Mouse (Mus musculus): ENCODE measurements around the gene Ube2c. TPM values are rescaled to one million over a fixed set of nuclear protein-coding genes. Genes with fewer than 3 reads are reported as not detected.

Ube2c gene
- total and polyA plus RNA-seq, 2 experiments from 2014 or later: 18.1 to 38.5 TPM

- no peak overlapping the region for H3K9ac ChIP-seq (replicated peaks; ENCODE audit: low read length, poor library complexity, severe bottlenecking)
- peak overlapping the region; percentile 58 for H3K4me2 ChIP-seq (ENCODE audit: low read depth, low read length, poor library complexity, severe bottlenecking)
- no peaks in the 10 kb centered on the region for H3K9me3 ChIP-seq (ENCODE audit: low read length)
- ATAC-seq (ENCODE audit: low FRiP score): no peak
- DNase-seq (ENCODE audit: low spot score): no peak
- WGBS: 86% methylated on average over 4 of the region's 4 CpGs
- H3K27ac ChIP-seq (ENCODE audit: low read depth, low read length): no peak overlapping the region
- H3K27me3 ChIP-seq (ENCODE audit: insufficient read depth, low read length): no peaks in the 10 kb centered on the region
- H3K4me1 ChIP-seq (ENCODE audit: insufficient read depth, low read length): peaks cover 5% of the 10 kb centered on the region; the same call in 1 of the 2 replicates
- TF ChIP-seq CTCF (IDR thresholded peaks at IDR 0.05): no peak
- H3K4me3 ChIP-seq (ENCODE audit: low read depth, low read length): no peak overlapping the region
- peaks cover 36% of the 10 kb centered on the region for H3K36me3 ChIP-seq (ENCODE audit: insufficient read depth, low read length)
Measured at GRCm38 (mm10) chr2:164823969-164824368, 54.3 kb downstream of the Ube2c start.

GRCm38 (mm10) chr2:164825521-164825920 lies 55.8 kb downstream of the Ube2c start:
- WGBS: 98% methylated on average over 17 of the region's 17 CpGs
- no peak overlapping the region for H3K9ac ChIP-seq (replicated peaks; ENCODE audit: low read length, poor library complexity, severe bottlenecking)
- H3K4me1 ChIP-seq (ENCODE audit: insufficient read depth, low read length): peaks cover 5% of the 10 kb centered on the region; the same call in 1 of the 2 replicates
- no peak for TF ChIP-seq CTCF (IDR thresholded peaks at IDR 0.05)
- H3K4me2 ChIP-seq (ENCODE audit: low read depth, low read length, poor library complexity, severe bottlenecking): no peak overlapping the region
- DNase-seq (ENCODE audit: low spot score): no peak
- H3K9me3 ChIP-seq (ENCODE audit: low read length): no peaks in the 10 kb centered on the region
- peaks cover 30% of the 10 kb centered on the region for H3K36me3 ChIP-seq (ENCODE audit: insufficient read depth, low read length)
- H3K27me3 ChIP-seq (ENCODE audit: insufficient read depth, low read length): no peaks in the 10 kb centered on the region
- ATAC-seq (ENCODE audit: low FRiP score): no peak
- H3K27ac ChIP-seq (ENCODE audit: low read depth, low read length): no peak overlapping the region
- H3K4me3 ChIP-seq (ENCODE audit: low read depth, low read length): no peak overlapping the region

- no peak overlapping the region for H3K27ac ChIP-seq (ENCODE audit: low read depth, low read length)
- 92% methylated on average over 16 of the region's 16 CpGs for WGBS
- no peaks in the 10 kb centered on the region for H3K27me3 ChIP-seq (ENCODE audit: insufficient read depth, low read length)
- no peak overlapping the region for H3K4me3 ChIP-seq (ENCODE audit: low read depth, low read length)
- DNase-seq (ENCODE audit: low spot score) (no peak), ATAC-seq (ENCODE audit: low FRiP score) (no peak)
- TF ChIP-seq CTCF (IDR thresholded peaks at IDR 0.05): no peak
- H3K9me3 ChIP-seq (ENCODE audit: low read length): no peaks in the 10 kb centered on the region
- no peak overlapping the region for H3K9ac ChIP-seq (replicated peaks; ENCODE audit: low read length, poor library complexity, severe bottlenecking)
- no peak overlapping the region for H3K4me2 ChIP-seq (ENCODE audit: low read depth, low read length, poor library complexity, severe bottlenecking)
- H3K36me3 ChIP-seq (ENCODE audit: insufficient read depth, low read length): peaks cover 21% of the 10 kb centered on the region
- peaks cover 5% of the 10 kb centered on the region; the same call in 1 of the 2 replicates for H3K4me1 ChIP-seq (ENCODE audit: insufficient read depth, low read length)
Measured at GRCm38 (mm10) chr2:164827146-164827850, 57.6 kb downstream of the Ube2c start.

Other genes with a start within 250 kb of the Ube2c start
- 0.38 and 0.52 TPM in 2 replicates for gene Wfdc2, start 207.5 kb upstream of the Ube2c start, total RNA-seq (2014; rRNA removed)
- gene Wfdc2, start 207.5 kb upstream of the Ube2c start, polyA plus RNA-seq (2015; fragmentation: Nextera tagmentation; extraction: Ambion mirVana): 1.5 and 1.9 TPM in 2 replicates
- not detected in 2 replicates for gene Spint3, start 196.4 kb upstream of the Ube2c start, total RNA-seq (2014; rRNA removed)
- gene Spint3, start 196.4 kb upstream of the Ube2c start, polyA plus RNA-seq (2015; fragmentation: Nextera tagmentation; extraction: Ambion mirVana): not detected in 2 replicates
- gene Wfdc6a, start 184.5 kb upstream of the Ube2c start, total RNA-seq (2014; rRNA removed): not detected in 2 replicates
- gene Wfdc6a, start 184.5 kb upstream of the Ube2c start, polyA plus RNA-seq (2015; fragmentation: Nextera tagmentation; extraction: Ambion mirVana): not detected in 2 replicates
- gene Eppin, start 176.3 kb upstream of the Ube2c start, total RNA-seq (2014; rRNA removed): not detected in 2 replicates
- not detected in 2 replicates for gene Eppin, start 176.3 kb upstream of the Ube2c start, polyA plus RNA-seq (2015; fragmentation: Nextera tagmentation; extraction: Ambion mirVana)
- not detected in 2 replicates for gene Wfdc6b, start 156.4 kb upstream of the Ube2c start, total RNA-seq (2014; rRNA removed)
- not detected in 2 replicates for gene Wfdc6b, start 156.4 kb upstream of the Ube2c start, polyA plus RNA-seq (2015; fragmentation: Nextera tagmentation; extraction: Ambion mirVana)
- gene Wfdc8, start 156.3 kb upstream of the Ube2c start, total RNA-seq (2014; rRNA removed): 0.28 TPM in 1 of 2 replicates, not detected in the other
- not detected in 2 replicates for gene Wfdc8, start 156.3 kb upstream of the Ube2c start, polyA plus RNA-seq (2015; fragmentation: Nextera tagmentation; extraction: Ambion mirVana)
- not detected in 2 replicates for gene Wfdc16, start 131.1 kb upstream of the Ube2c start, total RNA-seq (2014; rRNA removed)
- not detected in 2 replicates for gene Wfdc16, start 131.1 kb upstream of the Ube2c start, polyA plus RNA-seq (2015; fragmentation: Nextera tagmentation; extraction: Ambion mirVana)
- 3.5 TPM in 1 of 2 replicates, not detected in the other for gene Wfdc10, start 113.9 kb upstream of the Ube2c start, total RNA-seq (2014; rRNA removed)
- 0.38 and 0.42 TPM in 2 replicates for gene Wfdc10, start 113.9 kb upstream of the Ube2c start, polyA plus RNA-seq (2015; fragmentation: Nextera tagmentation; extraction: Ambion mirVana)
- gene Wfdc9, start 113.3 kb upstream of the Ube2c start, total RNA-seq (2014; rRNA removed): not detected in 2 replicates
- gene Wfdc9, start 113.3 kb upstream of the Ube2c start, polyA plus RNA-seq (2015; fragmentation: Nextera tagmentation; extraction: Ambion mirVana): not detected in 2 replicates
- gene Wfdc11, start 95.8 kb upstream of the Ube2c start, total RNA-seq (2014; rRNA removed): not detected in 2 replicates
- gene Wfdc11, start 95.8 kb upstream of the Ube2c start, polyA plus RNA-seq (2015; fragmentation: Nextera tagmentation; extraction: Ambion mirVana): not detected in 2 replicates
- gene Wfdc13, start 84.8 kb upstream of the Ube2c start, total RNA-seq (2014; rRNA removed): not detected in 2 replicates
- gene Wfdc13, start 84.8 kb upstream of the Ube2c start, polyA plus RNA-seq (2015; fragmentation: Nextera tagmentation; extraction: Ambion mirVana): not detected in 2 replicates
- gene Spint4, start 71.4 kb upstream of the Ube2c start, total RNA-seq (2014; rRNA removed): not detected in 2 replicates
- not detected in 2 replicates for gene Spint4, start 71.4 kb upstream of the Ube2c start, polyA plus RNA-seq (2015; fragmentation: Nextera tagmentation; extraction: Ambion mirVana)
- not detected in 2 replicates for gene Spint5, start 54.6 kb upstream of the Ube2c start, total RNA-seq (2014; rRNA removed)
- gene Spint5, start 54.6 kb upstream of the Ube2c start, polyA plus RNA-seq (2015; fragmentation: Nextera tagmentation; extraction: Ambion mirVana): not detected in 2 replicates
- 0.16 and 1.3 TPM in 2 replicates for gene Wfdc3, start 24.0 kb upstream of the Ube2c start, total RNA-seq (2014; rRNA removed)
- gene Wfdc3, start 24.0 kb upstream of the Ube2c start, polyA plus RNA-seq (2015; fragmentation: Nextera tagmentation; extraction: Ambion mirVana): 0.60 and 0.97 TPM in 2 replicates
- 18.5 and 24.7 TPM in 2 replicates for gene Dnttip1, start 23.9 kb upstream of the Ube2c start, total RNA-seq (2014; rRNA removed)
- gene Dnttip1, start 23.9 kb upstream of the Ube2c start, polyA plus RNA-seq (2015; fragmentation: Nextera tagmentation; extraction: Ambion mirVana): 48.4 and 54.2 TPM in 2 replicates
- not detected in 2 replicates for gene Tnnc2, start 10.1 kb downstream of the Ube2c start, total RNA-seq (2014; rRNA removed)
- 0.31 and 0.62 TPM in 2 replicates for gene Tnnc2, start 10.1 kb downstream of the Ube2c start, polyA plus RNA-seq (2015; fragmentation: Nextera tagmentation; extraction: Ambion mirVana)
- 80.8 and 100 TPM in 2 replicates for gene Snx21, start 15.9 kb downstream of the Ube2c start, total RNA-seq (2014; rRNA removed)
- gene Snx21, start 15.9 kb downstream of the Ube2c start, polyA plus RNA-seq (2015; fragmentation: Nextera tagmentation; extraction: Ambion mirVana): 50.8 and 54.1 TPM in 2 replicates
- gene Acot8, start 35.0 kb downstream of the Ube2c start, total RNA-seq (2014; rRNA removed): 24.2 and 25.8 TPM in 2 replicates
- gene Acot8, start 35.0 kb downstream of the Ube2c start, polyA plus RNA-seq (2015; fragmentation: Nextera tagmentation; extraction: Ambion mirVana): 17.5 and 19.7 TPM in 2 replicates
- 6.4 and 7.7 TPM in 2 replicates for gene Zswim3, start 35.2 kb downstream of the Ube2c start, total RNA-seq (2014; rRNA removed)
- gene Zswim3, start 35.2 kb downstream of the Ube2c start, polyA plus RNA-seq (2015; fragmentation: Nextera tagmentation; extraction: Ambion mirVana): 5.5 and 7.4 TPM in 2 replicates
- 24.8 and 25.1 TPM in 2 replicates for gene Zswim1, start 52.8 kb downstream of the Ube2c start, total RNA-seq (2014; rRNA removed)
- gene Zswim1, start 52.8 kb downstream of the Ube2c start, polyA plus RNA-seq (2015; fragmentation: Nextera tagmentation; extraction: Ambion mirVana): 35.3 and 36.0 TPM in 2 replicates
- 1.1 TPM in 1 of 2 replicates, not detected in the other for gene Spata25, start 58.6 kb downstream of the Ube2c start, total RNA-seq (2014; rRNA removed)
- gene Spata25, start 58.6 kb downstream of the Ube2c start, polyA plus RNA-seq (2015; fragmentation: Nextera tagmentation; extraction: Ambion mirVana): not detected in 2 replicates
- gene Ctsa, start 63.0 kb downstream of the Ube2c start, total RNA-seq (2014; rRNA removed): 110 and 112 TPM in 2 replicates
- gene Ctsa, start 63.0 kb downstream of the Ube2c start, polyA plus RNA-seq (2015; fragmentation: Nextera tagmentation; extraction: Ambion mirVana): 101 and 102 TPM in 2 replicates
- gene Neurl2, start 63.6 kb downstream of the Ube2c start, total RNA-seq (2014; rRNA removed): 10.4 and 11.2 TPM in 2 replicates
- 7.6 and 7.8 TPM in 2 replicates for gene Neurl2, start 63.6 kb downstream of the Ube2c start, polyA plus RNA-seq (2015; fragmentation: Nextera tagmentation; extraction: Ambion mirVana)
- gene Pltp, start 87.8 kb downstream of the Ube2c start, total RNA-seq (2014; rRNA removed): 55.5 and 59.8 TPM in 2 replicates
- 85.5 and 87.7 TPM in 2 replicates for gene Pltp, start 87.8 kb downstream of the Ube2c start, polyA plus RNA-seq (2015; fragmentation: Nextera tagmentation; extraction: Ambion mirVana)
- gene Pcif1, start 109.4 kb downstream of the Ube2c start, total RNA-seq (2014; rRNA removed): 77.2 and 90.1 TPM in 2 replicates
- 88.9 and 94.6 TPM in 2 replicates for gene Pcif1, start 109.4 kb downstream of the Ube2c start, polyA plus RNA-seq (2015; fragmentation: Nextera tagmentation; extraction: Ambion mirVana)
- 28.9 and 29.0 TPM in 2 replicates for gene Zfp335, start 141.9 kb downstream of the Ube2c start, total RNA-seq (2014; rRNA removed)
- gene Zfp335, start 141.9 kb downstream of the Ube2c start, polyA plus RNA-seq (2015; fragmentation: Nextera tagmentation; extraction: Ambion mirVana): 11.1 and 11.4 TPM in 2 replicates
- 7.5 and 13.4 TPM in 2 replicates for gene Mmp9, start 170.9 kb downstream of the Ube2c start, total RNA-seq (2014; rRNA removed)
- gene Mmp9, start 170.9 kb downstream of the Ube2c start, polyA plus RNA-seq (2015; fragmentation: Nextera tagmentation; extraction: Ambion mirVana): 7.1 and 8.2 TPM in 2 replicates
- 311 and 368 TPM in 2 replicates for gene Slc12a5, start 190.9 kb downstream of the Ube2c start, total RNA-seq (2014; rRNA removed)
- gene Slc12a5, start 190.9 kb downstream of the Ube2c start, polyA plus RNA-seq (2015; fragmentation: Nextera tagmentation; extraction: Ambion mirVana): 83.5 and 86.4 TPM in 2 replicates